Mouse (Mus musculus) liver, embryonic 15.5 days (tissue): Measurements from ENCODE around the gene Bend5. TPM values are rescaled to one million over a fixed set of nuclear protein-coding genes. Genes with fewer than 3 reads are reported as not detected.

ENCODE experiments used
- ATAC-seq: fragments of 200-750 bp; cut with Nextera tagmentation; 2 replicates; pipeline ENCODE4 v1.8.0; 2017; ENCODE audit warnings: moderate number of reproducible peaks, mild to moderate bottlenecking, moderate library complexity; ENCODE audit not compliant: insufficient read depth
- H3K27ac ChIP-seq: fragments of 300-500 bp; sonication (generic); replicated peaks from 2 replicates; pipeline ENCODE4 v1.5.1; 2015; ENCODE audit warnings: mild to moderate bottlenecking, inconsistent platforms
- H3K27me3 ChIP-seq: fragments of 300-500 bp; sonication (generic); 2 replicates; pipeline ENCODE4 v1.6.1; 2015; ENCODE audit warnings: mild to moderate bottlenecking, inconsistent platforms
- H3K36me3 ChIP-seq: fragments of 300-500 bp; sonication (generic); replicated peaks from 2 replicates; pipeline ENCODE4 v1.6.1; 2015; ENCODE audit warnings: moderate library complexity, mild to moderate bottlenecking, inconsistent platforms
- H3K4me1 ChIP-seq: fragments of 300-500 bp; sonication (generic); replicated peaks from 2 replicates; pipeline ENCODE4 v1.6.1; 2015; ENCODE audit warnings: inconsistent platforms
- H3K4me2 ChIP-seq: fragments of 300-500 bp; sonication (generic); 2 replicates; pipeline ENCODE4 v1.6.1; 2015; ENCODE audit warnings: moderate library complexity, mild to moderate bottlenecking, inconsistent platforms
- H3K4me3 ChIP-seq: fragments of 300-500 bp; sonication (generic); replicated peaks from 2 replicates; pipeline ENCODE4 v1.5.1; 2015; ENCODE audit warnings: mild to moderate bottlenecking, inconsistent platforms
- H3K9ac ChIP-seq: fragments of 300-500 bp; sonication (generic); 2 replicates; pipeline ENCODE4 v1.6.1; 2015; ENCODE audit warnings: moderate library complexity, mild to moderate bottlenecking, inconsistent platforms
- H3K9me3 ChIP-seq: fragments of 300-500 bp; sonication (generic); replicated peaks from 2 replicates; pipeline ENCODE4 v1.6.1; 2016; ENCODE audit warnings: inconsistent platforms
- WGBS: fragments of 180-500 bp; shearing (Covaris S2); methylation state at CpG from one replicate; pipeline ENCODE4 v1.1.7; 2015; ENCODE audit warnings: mixed read lengths; ENCODE audit not compliant: insufficient replicate concordance; 5-methylcytosine and 5-hydroxymethylcytosine counted together
- polyA plus RNA-seq: library from polyadenylated mRNA; unstranded; fragments of >200 nt; fragmentation: Nextera tagmentation; extraction: Ambion mirVana; gene quantifications from 2 replicates; pipeline ENCODE4 v1.2.1, GENCODE M21; 2015

Gene Bend5
- 0.68 and 0.85 TPM in 2 replicates for polyA plus RNA-seq

- H3K4me3 ChIP-seq, result peak within 1 kb of the TSS; percentile 53
- no peak within 1 kb of the TSS for H3K27ac ChIP-seq
- H3K9ac ChIP-seq, result no peak within 1 kb of the TSS
- ATAC-seq, result peak; percentile 68
- no peaks in the 10 kb centered on the region for H3K4me1 ChIP-seq
- under 1% methylated on average over 66 of the region's 66 CpGs for WGBS
- H3K27me3 ChIP-seq, result peaks cover 33% of the 10 kb centered on the region
- H3K4me2 ChIP-seq, result peak within 1 kb of the TSS; percentile 69
- H3K36me3 ChIP-seq, result no peaks in the 10 kb centered on the region
- no peaks in the 10 kb centered on the region for H3K9me3 ChIP-seq
These were observed at the start of gene Bend5 for GRCm38 (mm10) chr4:111414818-111415488. Gene Bend5, plus strand, starts transcription at chr4:111415006.

GRCm38 (mm10) chr4:111367771-111368170 lies 47.0 kb upstream of the Bend5 start:
- no peak for ATAC-seq
- Histone ChIP-seq H3K4me2 (no peak overlapping the region), H3K9me3 (no peaks in the 10 kb centered on the region; the same call in 1 of the 2 replicates), H3K9ac (no peak overlapping the region), H3K27ac (no peak overlapping the region), H3K27me3 (no peaks in the 10 kb centered on the region), H3K4me1 (no peaks in the 10 kb centered on the region), H3K36me3 (no peaks in the 10 kb centered on the region), H3K4me3 (no peak overlapping the region)
- WGBS, result 39% methylated on average over 2 of the region's 2 CpGs

- no peak overlapping the region for H3K4me2 ChIP-seq
- H3K9ac ChIP-seq, result no peak overlapping the region
- H3K4me1 ChIP-seq, result no peaks in the 10 kb centered on the region
- no peaks in the 10 kb centered on the region for H3K36me3 ChIP-seq
- no peaks in the 10 kb centered on the region for H3K9me3 ChIP-seq
- H3K4me3 ChIP-seq, result no peak overlapping the region
- H3K27ac ChIP-seq, result no peak overlapping the region
- H3K27me3 ChIP-seq, result no peaks in the 10 kb centered on the region
- no peak for ATAC-seq
These were observed 37.6 kb upstream of the Bend5 start for GRCm38 (mm10) chr4:111377159-111377558.

- H3K4me3 ChIP-seq, result no peak overlapping the region
- no peaks in the 10 kb centered on the region for H3K27me3 ChIP-seq
- H3K36me3 ChIP-seq, result no peaks in the 10 kb centered on the region
- H3K9me3 ChIP-seq, result no peaks in the 10 kb centered on the region
- ATAC-seq, result no peak
- H3K9ac ChIP-seq, result no peak overlapping the region
- 60% methylated on average over 3 of the region's 3 CpGs for WGBS
- H3K4me2 ChIP-seq, result no peak overlapping the region
- H3K27ac ChIP-seq, result no peak overlapping the region
- H3K4me1 ChIP-seq, result no peaks in the 10 kb centered on the region
These were observed 36.7 kb upstream of the Bend5 start for GRCm38 (mm10) chr4:111378071-111378470.

GRCm38 (mm10) chr4:111383101-111383500 lies 31.7 kb upstream of the Bend5 start:
- H3K4me2 ChIP-seq, result no peak overlapping the region
- ATAC-seq, result no peak
- H3K9me3 ChIP-seq, result no peaks in the 10 kb centered on the region
- H3K4me3 ChIP-seq, result no peak overlapping the region
- WGBS, result 64% methylated on average over 2 of the region's 2 CpGs
- H3K9ac ChIP-seq, result no peak overlapping the region
- no peaks in the 10 kb centered on the region for H3K36me3 ChIP-seq
- H3K27ac ChIP-seq, result no peak overlapping the region
- H3K4me1 ChIP-seq, result no peaks in the 10 kb centered on the region
- H3K27me3 ChIP-seq, result no peaks in the 10 kb centered on the region

DNA sequence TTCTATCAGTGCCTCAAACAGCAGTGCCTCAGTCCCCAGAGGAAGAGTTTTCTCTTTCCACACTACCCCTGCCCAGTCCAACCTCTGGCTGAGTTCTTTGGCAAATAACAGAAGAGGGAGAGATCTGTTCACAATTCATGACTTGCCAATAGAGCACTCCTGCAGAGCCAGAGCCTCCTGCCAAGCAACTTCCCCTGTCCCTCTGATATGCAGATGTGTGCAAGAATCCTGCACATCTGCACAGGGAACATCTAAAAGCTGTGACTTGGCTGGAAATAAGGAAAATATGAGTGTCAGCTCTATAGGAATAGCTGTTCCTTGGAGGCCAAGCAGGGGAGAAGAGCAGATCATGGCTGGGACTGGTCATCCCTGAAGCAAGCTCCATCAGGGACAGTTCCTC lies 24.1 kb upstream of the Bend5 start:
- H3K27ac ChIP-seq, result no peak overlapping the region
- H3K4me2 ChIP-seq, result no peak overlapping the region
- no peaks in the 10 kb centered on the region for H3K9me3 ChIP-seq
- no peaks in the 10 kb centered on the region for H3K36me3 ChIP-seq
- H3K4me1 ChIP-seq, result no peaks in the 10 kb centered on the region
- H3K4me3 ChIP-seq, result no peak overlapping the region
- H3K9ac ChIP-seq, result no peak overlapping the region
- H3K27me3 ChIP-seq, result no peaks in the 10 kb centered on the region
- ATAC-seq, result no peak

DNA sequence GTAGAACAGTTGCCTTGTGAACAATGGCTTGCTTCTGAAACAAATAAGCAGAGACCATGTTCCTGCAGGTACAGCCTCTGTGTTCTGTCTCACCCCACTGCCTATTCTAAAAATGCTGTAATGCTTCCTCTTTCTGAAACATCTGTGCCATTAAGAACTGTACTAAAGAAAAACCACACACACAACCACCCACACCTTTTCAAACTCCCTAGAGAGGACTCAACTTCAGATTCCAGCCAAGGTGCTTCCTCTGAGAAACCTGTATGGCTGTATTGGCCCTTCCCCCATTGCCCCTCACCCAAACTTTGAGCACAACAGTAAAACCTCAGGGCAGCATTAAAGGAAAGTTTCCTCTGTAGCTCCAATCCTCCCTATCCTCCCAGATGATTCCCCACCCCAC lies 15.0 kb upstream of the Bend5 start:
- Histone ChIP-seq H3K4me1 (no peaks in the 10 kb centered on the region), H3K9me3 (no peaks in the 10 kb centered on the region), H3K27me3 (no peaks in the 10 kb centered on the region), H3K36me3 (no peaks in the 10 kb centered on the region), H3K4me2 (no peak overlapping the region), H3K27ac (no peak overlapping the region), H3K4me3 (no peak overlapping the region), H3K9ac (no peak overlapping the region)
- no peak for ATAC-seq

DNA sequence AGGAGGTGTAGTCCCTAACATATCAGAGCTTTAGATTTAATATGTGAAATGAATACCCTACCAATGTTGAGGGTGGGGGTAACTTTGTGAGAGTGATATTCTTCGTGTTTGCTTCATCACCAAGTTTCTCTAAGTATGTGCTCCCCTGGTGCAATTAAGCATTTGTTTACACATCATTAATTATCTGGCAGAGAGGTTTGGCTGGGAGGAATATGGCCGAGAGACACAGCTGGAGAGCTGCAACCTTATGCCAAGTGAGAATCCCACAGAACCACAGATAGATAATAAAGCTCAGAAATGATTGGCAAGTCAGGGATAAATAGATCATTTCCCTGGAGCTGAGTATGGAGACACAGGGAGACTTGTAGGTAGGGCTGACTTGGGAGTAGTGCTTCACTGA lies 14.1 kb upstream of the Bend5 start:
- Histone ChIP-seq H3K4me3 (no peak overlapping the region), H3K9me3 (no peaks in the 10 kb centered on the region), H3K36me3 (no peaks in the 10 kb centered on the region), H3K4me1 (no peaks in the 10 kb centered on the region), H3K27ac (no peak overlapping the region), H3K9ac (no peak overlapping the region), H3K27me3 (no peaks in the 10 kb centered on the region), H3K4me2 (no peak overlapping the region)
- WGBS, result 32% methylated on average over 2 of the region's 2 CpGs
- no peak for ATAC-seq

GRCm38 (mm10) chr4:111403243-111403642 lies 11.6 kb upstream of the Bend5 start:
- ATAC-seq, result no peak
- Histone ChIP-seq H3K9ac (no peak overlapping the region), H3K36me3 (no peaks in the 10 kb centered on the region), H3K27me3 (no peaks in the 10 kb centered on the region), H3K27ac (no peak overlapping the region), H3K4me1 (no peaks in the 10 kb centered on the region), H3K9me3 (no peaks in the 10 kb centered on the region), H3K4me2 (no peak overlapping the region), H3K4me3 (no peak overlapping the region)
- WGBS, result 13% methylated on average over 1 of the region's 1 CpGs

DNA sequence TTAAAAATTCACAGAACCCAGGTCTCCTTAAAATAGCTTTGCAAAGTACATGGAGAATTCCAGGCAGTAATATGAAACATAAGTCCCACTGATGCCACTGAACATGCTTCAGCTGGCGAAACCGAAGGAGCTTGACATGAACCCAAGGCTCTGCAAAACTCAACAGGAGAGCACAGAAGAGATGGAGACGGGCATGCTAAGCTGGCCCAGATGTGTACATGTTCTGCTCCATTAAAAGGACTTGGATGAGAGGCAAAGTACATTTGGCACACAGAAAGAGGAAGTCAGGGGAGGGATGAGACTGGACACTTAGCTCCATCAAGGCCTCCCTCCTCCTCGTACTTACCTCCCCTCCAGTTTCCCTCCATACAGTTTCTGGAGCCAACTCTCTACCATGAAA lies 4.1 kb upstream of the Bend5 start:
- Histone ChIP-seq H3K27ac (no peak overlapping the region), H3K27me3 (peaks cover 22% of the 10 kb centered on the region), H3K4me2 (no peak overlapping the region), H3K4me3 (no peak overlapping the region), H3K9ac (no peak overlapping the region), H3K4me1 (no peaks in the 10 kb centered on the region), H3K36me3 (no peaks in the 10 kb centered on the region), H3K9me3 (no peaks in the 10 kb centered on the region)
- WGBS, result 62% methylated on average over 4 of the region's 4 CpGs
- no peak for ATAC-seq

DNA sequence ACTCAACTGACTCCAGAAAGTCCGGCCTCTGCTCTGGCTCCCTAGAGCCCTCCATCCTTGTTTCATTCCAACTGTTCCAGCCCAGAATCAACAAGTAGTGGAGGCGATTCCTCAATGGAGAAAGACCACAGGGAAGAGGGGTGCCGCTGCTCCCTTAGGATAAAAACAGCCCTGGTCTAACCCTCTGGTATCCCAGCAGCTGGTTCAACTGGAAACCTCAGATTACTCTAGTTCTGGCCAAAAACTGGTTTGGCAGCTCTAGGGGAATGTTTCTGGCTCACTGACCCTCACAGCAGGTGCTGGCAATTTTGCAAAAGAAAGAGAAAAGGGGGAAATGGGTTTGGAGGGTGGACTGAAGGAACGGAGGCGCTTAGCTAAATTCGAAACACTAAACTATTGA lies 407 bp upstream of the Bend5 start:
- no peak for ATAC-seq

DNA sequence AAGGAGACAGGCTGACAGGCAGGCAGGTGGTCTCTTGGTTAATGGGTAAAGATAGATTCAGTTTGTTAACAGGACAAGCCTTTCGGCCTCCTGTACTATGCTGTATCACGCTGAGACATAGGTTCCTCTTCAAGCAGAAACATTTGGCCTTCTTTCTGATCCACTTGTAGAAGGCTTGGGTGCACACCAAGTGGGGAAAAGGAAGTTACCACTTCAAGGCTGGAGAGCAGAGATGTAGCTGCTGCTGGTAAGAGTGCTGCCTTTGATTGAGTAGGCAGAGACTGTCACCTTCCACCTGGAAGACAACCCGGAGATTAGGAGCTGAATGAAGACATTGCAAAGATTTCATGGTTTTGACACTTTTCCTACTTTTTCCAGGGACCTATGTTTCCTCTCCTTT lies 1.3 kb downstream of the Bend5 start:
- no peak overlapping the region for H3K9ac ChIP-seq
- no peaks in the 10 kb centered on the region for H3K4me1 ChIP-seq
- no peak overlapping the region for H3K4me2 ChIP-seq
- H3K4me3 ChIP-seq, result no peak overlapping the region
- no peak for ATAC-seq
- 37% methylated on average over 3 of the region's 3 CpGs for WGBS
- H3K9me3 ChIP-seq, result no peaks in the 10 kb centered on the region
- no peaks in the 10 kb centered on the region for H3K36me3 ChIP-seq
- no peak overlapping the region for H3K27ac ChIP-seq
- H3K27me3 ChIP-seq, result peaks cover 33% of the 10 kb centered on the region

More for the DNA sequence above, 407 bp upstream of the Bend5 start:
- peaks cover 33% of the 10 kb centered on the region for H3K27me3 ChIP-seq
- H3K9ac ChIP-seq, result no peak overlapping the region
- H3K36me3 ChIP-seq, result no peaks in the 10 kb centered on the region
- no peaks in the 10 kb centered on the region for H3K9me3 ChIP-seq
- no peak overlapping the region for H3K27ac ChIP-seq
- 3% methylated on average over 6 of the region's 6 CpGs for whole genome bisulfite sequencing
- no peaks in the 10 kb centered on the region for H3K4me1 ChIP-seq
- peak overlapping the region; percentile 53 for H3K4me3 ChIP-seq
- peak overlapping the region; percentile 69 for H3K4me2 ChIP-seq
